Mouse (Mus musculus) kidney, postnatal 10 days (tissue): Measurements from ENCODE around the gene Pigq.
A peak's percentile ranks its signal among the peaks of the same experiment; 100 is the strongest.

Experiments used
- DNase-seq: peaks from one replicate; pipeline ENCODE4 v3.0.0; 2021; ENCODE audit warnings: mixed read lengths

Gene Pigq

GRCm38 (mm10) chr17:25957586-25958051 is 12.9 kb upstream of the Pigq start:
- no peak for DNase-seq

GRCm38 (mm10) chr17:25956631-25957030 is 11.9 kb upstream of the Pigq start:
- no peak for DNase-seq

- no peak for DNase-seq
Observed at GRCm38 (mm10) chr17:25956201-25956600, 11.5 kb upstream of the Pigq start.

- DNase-seq = no peak
Observed at GRCm38 (mm10) chr17:25955736-25956135, 11.0 kb upstream of the Pigq start.

GRCm38 (mm10) chr17:25954671-25955070 is 9.9 kb upstream of the Pigq start:
- no peak for DNase-seq

GRCm38 (mm10) chr17:25953161-25953560 is 8.4 kb upstream of the Pigq start:
- no peak for DNase-seq

GRCm38 (mm10) chr17:25951803-25952623 is 7.3 kb upstream of the Pigq start, which contains the start of gene A930017K11Rik:
TSS of gene A930017K11Rik (minus strand) at chr17:25952565.
- peak; percentile 58 for DNase-seq

- DNase-seq = no peak
Observed at GRCm38 (mm10) chr17:25951225-25951802, 6.6 kb upstream of the Pigq start.

- DNase-seq = no peak
Observed at GRCm38 (mm10) chr17:25950706-25951105, 6.0 kb upstream of the Pigq start.

GRCm38 (mm10) chr17:25949981-25950380 is 5.2 kb upstream of the Pigq start:
- DNase-seq = no peak

- DNase-seq = no peak
Observed at GRCm38 (mm10) chr17:25948051-25948450, 3.3 kb upstream of the Pigq start.

- no peak for DNase-seq
Observed at GRCm38 (mm10) chr17:25947576-25947975, 2.8 kb upstream of the Pigq start.

GRCm38 (mm10) chr17:25946891-25947290 is 2.2 kb upstream of the Pigq start:
- no peak for DNase-seq

GRCm38 (mm10) chr17:25946349-25946748 is 1.6 kb upstream of the Pigq start:
- DNase-seq = no peak

- peak; percentile 65 for DNase-seq
Observed at GRCm38 (mm10) chr17:25945517-25946155, 900 bp upstream of the Pigq start.

- DNase-seq = no peak
Observed at GRCm38 (mm10) chr17:25943769-25944168, 967 bp downstream of the Pigq start.

- DNase-seq = no peak
Observed at GRCm38 (mm10) chr17:25943221-25943620, 1.5 kb downstream of the Pigq start.

- no peak for DNase-seq
Observed at GRCm38 (mm10) chr17:25942597-25943151, 2.1 kb downstream of the Pigq start.

- DNase-seq = peak; percentile 89
Observed at GRCm38 (mm10) chr17:25941511-25942241, 3.1 kb downstream of the Pigq start.

GRCm38 (mm10) chr17:25934526-25934925 is 10.2 kb downstream of the Pigq start:
- no peak for DNase-seq

- no peak for DNase-seq
Observed at GRCm38 (mm10) chr17:25925348-25925747, 19.4 kb downstream of the Pigq start.

- peak; percentile 43 for DNase-seq
Observed at GRCm38 (mm10) chr17:25922120-25922519, 22.6 kb downstream of the Pigq start.
